ENCODE assay signal across 9 mouse cellular contexts in genomic region chr14:78668291-78668690, GRCm38 (mm10).
A peak's percentile ranks its signal among the peaks of the same experiment; 100 is the strongest.
DNase-seq lines count a peak whose midpoint lies in the region; ATAC-seq and TF ChIP-seq lines count a peak whose summit lies in the region.
"Had no signal": no experiment of that assay in that cellular context is flagged by ENCODE, and none has a peak within 500 bp of the region (broad histone marks: within the 10 kb centered on the region; RNA-seq: fewer than 3 reads in every experiment).

No protein-coding gene starts in this region.

- H3K4me1 ChIP-seq in heart, embryonic 16.5 days (ENCODE audit: control insufficient read depth, insufficient read depth, low read length), result no peaks in the 10 kb centered on the region
- H3K4me1 ChIP-seq in liver, postnatal 0 days (ENCODE audit: insufficient read depth), result no peaks in the 10 kb centered on the region
- 0 out of 2 replicates have a peak, but pooled peaks cover 5% of the 10 kb centered on the region for H3K4me1 ChIP-seq in neural tube, embryonic 15.5 days

- H3K4me3 ChIP-seq in heart, embryonic 16.5 days (ENCODE audit: low read length), result no peak overlapping the region
- no peak overlapping the region for H3K4me3 ChIP-seq in liver, postnatal 0 days (ENCODE audit: low read depth, low read length)
- no peak overlapping the region for H3K4me3 ChIP-seq in neural tube, embryonic 15.5 days (replicated peaks)
- H3K4me3 ChIP-seq: heart, embryonic 13.5 days had no signal

- peak; percentile 90 for DNase-seq in CD4-positive, CD25-positive, alpha-beta regulatory T cell, adult 2 months (ENCODE audit: low read depth, low spot score)
- DNase-seq in adrenal gland, postnatal 10 days, result peak; percentile 86
- DNase-seq in embryo, embryonic 9.5 days (ENCODE audit: extremely low spot score), result peak; percentile 77
- DNase-seq in kidney, postnatal 25 days, result peak; percentile 74 to 90
- peak; percentile 76 for DNase-seq in liver, postnatal 0 days
- DNase-seq in testis, postnatal 10 days (ENCODE audit: low spot score), result peak; percentile 81

- no peak overlapping the region for H3K9ac ChIP-seq in heart, embryonic 16.5 days (ENCODE audit: low read length)
- no peak overlapping the region for H3K9ac ChIP-seq in liver, postnatal 0 days (replicated peaks)
- H3K9ac ChIP-seq in neural tube, embryonic 15.5 days (replicated peaks), result no peak overlapping the region
- H3K9ac ChIP-seq: heart, embryonic 13.5 days had no signal

- no peaks in the 10 kb centered on the region for H3K36me3 ChIP-seq in heart, embryonic 16.5 days (ENCODE audit: control insufficient read depth, insufficient read depth)
- no peaks in the 10 kb centered on the region for H3K36me3 ChIP-seq in liver, postnatal 0 days (replicated peaks; ENCODE audit: insufficient read depth, low read length)
- no peaks in the 10 kb centered on the region for H3K36me3 ChIP-seq in neural tube, embryonic 15.5 days
- H3K36me3 ChIP-seq: heart, embryonic 13.5 days had no signal

- TF ChIP-seq CTCF in liver, postnatal 0 days (IDR thresholded peaks at IDR 0.05; ENCODE audit: low read depth), result peak; percentile 96

- H3K27ac ChIP-seq in heart, embryonic 16.5 days (ENCODE audit: low read length), result no peak overlapping the region
- H3K27ac ChIP-seq in liver, postnatal 0 days (ENCODE audit: low read depth), result no peak overlapping the region
- no peak overlapping the region for H3K27ac ChIP-seq in neural tube, embryonic 15.5 days (replicated peaks)
- H3K27ac ChIP-seq: heart, embryonic 13.5 days had no signal

- peak; percentile 60; the same call in 1 of the 2 replicates for ATAC-seq in heart, embryonic 16.5 days (replicated peaks; ENCODE audit: extremely low read depth, insufficient read depth, low FRiP score)
- ATAC-seq in liver, postnatal 0 days, result peak; percentile 67
- ATAC-seq in neural tube, embryonic 15.5 days (ENCODE audit: low FRiP score), result peak; percentile 85

- H3K4me2 ChIP-seq in heart, embryonic 16.5 days (ENCODE audit: low read depth, low read length), result no peak overlapping the region
- H3K4me2 ChIP-seq in liver, postnatal 0 days (ENCODE audit: low read depth, low read length), result no peak overlapping the region
- H3K4me2 ChIP-seq in neural tube, embryonic 15.5 days, result no peak overlapping the region
- H3K4me2 ChIP-seq: heart, embryonic 13.5 days had no signal

- WGBS in heart, embryonic 16.5 days, result 21% methylated on average over 6 of the region's 6 CpGs
- 19% methylated on average over 6 of the region's 6 CpGs for WGBS in liver, postnatal 0 days (ENCODE audit: insufficient replicate concordance)
- 21% methylated on average over 6 of the region's 6 CpGs for WGBS in neural tube, embryonic 15.5 days

- no peaks in the 10 kb centered on the region for H3K9me3 ChIP-seq in heart, embryonic 16.5 days (replicated peaks; ENCODE audit: control insufficient read depth, low read length)
- no peaks in the 10 kb centered on the region for H3K9me3 ChIP-seq in liver, postnatal 0 days (ENCODE audit: low read length)
- no peaks in the 10 kb centered on the region for H3K9me3 ChIP-seq in neural tube, embryonic 15.5 days (replicated peaks)
- H3K9me3 ChIP-seq: heart, embryonic 13.5 days had no signal

- TF ChIP-seq EP300 in liver, postnatal 0 days (IDR thresholded peaks at IDR 0.05; ENCODE audit: low read depth), result no peak

- H3K27me3 ChIP-seq in heart, embryonic 16.5 days (ENCODE audit: control insufficient read depth, insufficient read depth, low read length), result no peaks in the 10 kb centered on the region
- no peaks in the 10 kb centered on the region for H3K27me3 ChIP-seq in liver, postnatal 0 days (ENCODE audit: insufficient read depth, low read length)
- no peaks in the 10 kb centered on the region for H3K27me3 ChIP-seq in neural tube, embryonic 15.5 days (replicated peaks)
- H3K27me3 ChIP-seq: heart, embryonic 13.5 days had no signal
